Mouse (Mus musculus) testis, adult 2 months (tissue): ENCODE results near the gene Cracr2a. TPM values are rescaled to one million over a fixed set of nuclear protein-coding genes. Genes with fewer than 3 reads are reported as not detected.

ENCODE experiments used
- H3K27ac ChIP-seq: fragments of 200-500 bp; 2 replicates; pipeline ENCODE4 v1.5.1; 2012; ENCODE audit warnings: low read depth, low read length; ENCODE audit not compliant: control insufficient read depth, insufficient read depth
- H3K27me3 ChIP-seq: fragments of 200-500 bp; 2 replicates; pipeline ENCODE4 v1.6.1; 2012; ENCODE audit warnings: mild to moderate bottlenecking, low read length, moderate library complexity; ENCODE audit not compliant: control insufficient read depth, insufficient read depth
- H3K36me3 ChIP-seq: fragments of 200-500 bp; 2 replicates; pipeline ENCODE4 v1.6.1; 2012; ENCODE audit warnings: mild to moderate bottlenecking, low read length; ENCODE audit not compliant: control insufficient read depth, insufficient read depth
- H3K4me1 ChIP-seq: fragments of 200-500 bp; 2 replicates; pipeline ENCODE4 v1.6.1; 2012; ENCODE audit warnings: low read length; ENCODE audit not compliant: control insufficient read depth, insufficient read depth
- H3K4me3 ChIP-seq: fragments of 200-500 bp; 2 replicates; pipeline ENCODE4 v1.5.1; 2012; ENCODE audit warnings: low read depth, mild to moderate bottlenecking, low read length, moderate library complexity, mixed read lengths; ENCODE audit not compliant: control insufficient read depth
- CTCF ChIP-seq: fragments of 200-500 bp; IDR thresholded peaks from 2 replicates; pipeline ENCODE4 v1.5.1; 2012; ENCODE audit warnings: low read depth, mild to moderate bottlenecking, inconsistent platforms, low read length, moderate library complexity; ENCODE audit not compliant: control insufficient read depth, insufficient read depth, insufficient replicate concordance
- POLR2A ChIP-seq: fragments of 200-500 bp; IDR thresholded peaks from 2 replicates; pipeline ENCODE4 v1.6.1; 2012; ENCODE audit warnings: low read depth, mild to moderate bottlenecking, inconsistent platforms, low read length, moderate library complexity; ENCODE audit not compliant: control insufficient read depth
- polyA plus RNA-seq: library from polyadenylated mRNA; depleted of rRNA; stranded (reverse); fragments of >200 nt; gene quantifications from 2 replicates; pipeline ENCODE4 v1.2.3, GENCODE M21; 2012

The Cracr2a gene
- polyA plus RNA-seq, 1 experiment: 0.46 TPM

DNA sequence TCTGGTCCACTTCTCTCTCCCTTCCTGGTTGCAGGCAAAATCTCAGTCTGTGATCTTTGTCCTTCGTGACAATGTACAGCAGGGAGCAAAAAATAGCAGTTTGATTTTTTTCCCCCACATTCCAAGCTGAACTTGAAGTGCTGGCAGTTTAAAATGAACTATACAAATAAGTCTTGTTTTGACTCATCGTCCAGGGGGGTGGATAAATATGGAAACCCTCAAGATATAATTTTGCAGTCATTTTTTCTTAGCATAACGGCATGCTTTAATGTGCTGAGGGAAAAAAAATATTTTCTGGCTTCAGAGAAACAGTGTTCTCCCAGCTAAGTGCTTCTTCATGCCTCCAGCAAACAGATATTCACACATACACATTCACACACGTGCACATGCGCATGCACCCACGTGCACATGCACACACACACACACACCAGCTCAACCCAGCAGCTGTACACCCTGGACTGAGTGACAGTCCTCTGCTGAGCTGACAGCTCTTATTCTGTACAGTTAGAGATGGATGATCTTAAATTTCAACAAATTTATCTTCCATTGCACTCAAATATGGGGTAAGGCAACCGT is 100.7 kb downstream of the Cracr2a start:
- no peak overlapping the region for H3K4me3 ChIP-seq
- TF ChIP-seq CTCF (no peak), POLR2A (no peak)
- no peaks in the 10 kb centered on the region for H3K36me3 ChIP-seq
- H3K27me3 ChIP-seq: no peaks in the 10 kb centered on the region
- no peak overlapping the region for H3K27ac ChIP-seq
- no peaks in the 10 kb centered on the region for H3K4me1 ChIP-seq

- TF ChIP-seq CTCF (no peak), POLR2A (no peak)
- no peaks in the 10 kb centered on the region for H3K36me3 ChIP-seq
- no peak overlapping the region for H3K4me3 ChIP-seq
- no peaks in the 10 kb centered on the region for H3K27me3 ChIP-seq
- H3K4me1 ChIP-seq: no peaks in the 10 kb centered on the region
- H3K27ac ChIP-seq: no peak overlapping the region
Measured at GRCm38 (mm10) chr6:127663263-127663662, 102.1 kb downstream of the Cracr2a start.

- no peak overlapping the region for H3K27ac ChIP-seq
Measured at GRCm38 (mm10) chr6:127669313-127669712, 108.2 kb downstream of the Cracr2a start.

DNA sequence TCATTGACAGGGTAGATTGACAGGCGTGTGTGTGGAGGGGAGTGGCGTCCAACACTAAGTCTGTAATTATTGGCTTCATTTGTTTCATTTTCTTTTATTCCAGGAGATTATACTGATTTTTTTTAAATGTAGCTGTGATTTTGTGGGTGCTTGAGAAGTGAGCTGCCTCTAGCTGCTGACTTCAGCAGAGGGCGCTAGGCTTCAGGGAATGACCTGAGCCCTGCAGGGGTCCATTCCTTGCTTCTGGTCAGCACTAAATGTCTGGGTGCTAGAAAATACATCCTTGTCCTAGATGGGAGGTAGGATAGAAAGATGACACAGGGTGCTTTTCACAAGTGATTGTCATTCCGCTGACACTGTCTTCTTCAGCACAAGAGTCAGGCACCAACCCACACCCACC is 108.9 kb downstream of the Cracr2a start:
- H3K27me3 ChIP-seq: no peaks in the 10 kb centered on the region
- H3K4me1 ChIP-seq: no peaks in the 10 kb centered on the region
- no peak for TF ChIP-seq POLR2A
- TF ChIP-seq CTCF: no peak
- H3K36me3 ChIP-seq: no peaks in the 10 kb centered on the region
- no peak overlapping the region for H3K27ac ChIP-seq
- H3K4me3 ChIP-seq: no peak overlapping the region

More at GRCm38 (mm10) chr6:127669313-127669712, 108.2 kb downstream of the Cracr2a start:
- Histone ChIP-seq H3K4me1 (no peaks in the 10 kb centered on the region), H3K27me3 (no peaks in the 10 kb centered on the region), H3K4me3 (no peak overlapping the region), H3K36me3 (no peaks in the 10 kb centered on the region)
- TF ChIP-seq CTCF: no peak
- TF ChIP-seq POLR2A: no peak

DNA sequence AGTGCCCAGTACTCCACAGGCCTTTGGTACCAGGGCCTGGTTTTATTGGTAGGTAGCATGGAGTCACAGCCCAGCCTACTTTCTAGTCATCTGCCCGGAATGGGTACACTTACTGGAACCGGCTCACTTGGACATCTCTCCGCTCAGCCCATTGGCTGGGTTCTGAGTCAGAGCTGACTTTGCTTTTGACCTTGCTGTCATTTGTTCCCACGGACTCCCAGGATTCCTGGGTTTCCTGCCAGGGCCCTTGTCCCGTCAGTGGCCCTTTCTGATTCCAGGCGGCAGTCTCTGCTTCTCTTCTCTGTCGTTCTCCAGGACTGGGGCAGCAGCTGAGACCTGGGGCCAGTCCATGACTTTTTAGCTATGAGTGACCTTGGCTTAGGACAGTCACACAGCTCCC is 110.9 kb downstream of the Cracr2a start:
- Histone ChIP-seq H3K4me1 (no peaks in the 10 kb centered on the region), H3K36me3 (no peaks in the 10 kb centered on the region), H3K27ac (no peak overlapping the region), H3K27me3 (no peaks in the 10 kb centered on the region), H3K4me3 (no peak overlapping the region)
- TF ChIP-seq POLR2A (no peak), CTCF (no peak)

DNA sequence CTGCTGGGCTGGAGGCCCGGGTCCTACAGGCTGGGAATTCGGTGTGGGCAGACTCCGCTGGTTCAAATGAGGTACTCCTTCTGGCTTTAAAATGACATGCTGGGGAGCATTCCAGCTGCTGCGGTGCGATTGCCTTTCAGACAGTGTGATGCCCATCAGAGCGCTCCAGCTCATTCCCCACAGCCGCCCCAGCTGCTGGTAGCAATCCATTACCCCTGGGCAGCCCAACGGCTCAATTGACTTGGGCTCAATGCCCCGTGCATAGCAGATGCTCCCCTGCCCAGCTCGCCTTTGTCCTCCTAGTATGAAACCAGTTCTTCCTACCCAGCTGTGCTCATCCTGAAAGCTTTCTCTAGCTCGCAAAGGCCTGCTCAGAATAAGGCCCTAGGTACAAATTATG is 115.7 kb downstream of the Cracr2a start:
- no peaks in the 10 kb centered on the region for H3K36me3 ChIP-seq
- no peaks in the 10 kb centered on the region for H3K4me1 ChIP-seq
- H3K27me3 ChIP-seq: no peaks in the 10 kb centered on the region
- TF ChIP-seq CTCF: no peak
- no peak for TF ChIP-seq POLR2A
- no peak overlapping the region for H3K4me3 ChIP-seq
- H3K27ac ChIP-seq: no peak overlapping the region

DNA sequence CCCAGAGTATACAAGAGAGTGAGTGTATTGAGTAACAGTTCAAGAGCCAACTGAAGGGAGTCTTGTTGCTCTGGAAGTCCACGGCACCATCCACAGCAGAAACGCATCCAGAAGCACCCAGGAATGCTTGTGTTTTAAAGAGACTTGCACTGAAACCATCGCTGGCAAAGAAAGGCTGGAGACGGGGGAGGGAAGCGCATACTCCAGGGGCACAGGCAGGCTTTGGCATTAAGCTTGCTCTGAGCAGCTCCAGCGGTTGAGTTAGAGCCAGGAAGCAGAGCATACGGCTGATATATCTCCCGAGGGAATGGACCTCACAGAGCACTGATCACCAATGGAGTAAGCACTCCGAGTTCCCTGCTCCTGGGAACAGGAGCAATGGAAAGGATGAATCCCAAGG is 117.2 kb downstream of the Cracr2a start:
- Histone ChIP-seq H3K4me3 (no peak overlapping the region), H3K27me3 (no peaks in the 10 kb centered on the region), H3K36me3 (no peaks in the 10 kb centered on the region), H3K27ac (no peak overlapping the region), H3K4me1 (no peaks in the 10 kb centered on the region)
- TF ChIP-seq CTCF (no peak), POLR2A (no peak)

DNA sequence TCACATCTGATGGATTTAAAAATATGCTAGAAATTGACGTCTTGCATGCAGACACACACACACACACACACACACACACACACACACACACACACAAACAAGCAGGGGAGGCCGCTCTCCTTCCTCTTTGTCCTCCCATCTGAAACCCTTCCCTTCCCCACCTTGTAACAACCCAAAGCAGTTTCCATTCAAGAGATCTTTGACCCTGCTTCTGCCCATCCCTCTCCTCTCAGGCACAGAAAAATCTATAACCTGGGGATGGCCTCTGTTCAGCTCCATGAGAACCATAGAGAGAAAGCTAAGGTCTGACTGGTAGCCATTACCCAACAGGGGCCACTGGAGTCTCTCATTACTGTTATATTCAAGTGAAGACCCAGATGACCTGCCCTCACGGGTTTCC is 117.9 kb downstream of the Cracr2a start:
- Histone ChIP-seq H3K27ac (no peak overlapping the region), H3K4me3 (no peak overlapping the region), H3K4me1 (no peaks in the 10 kb centered on the region), H3K36me3 (no peaks in the 10 kb centered on the region), H3K27me3 (no peaks in the 10 kb centered on the region)
- TF ChIP-seq CTCF (no peak), POLR2A (no peak)
